Mouse (Mus musculus): ENCODE data around the gene Klrg2. TPM values are rescaled to one million over a fixed set of nuclear protein-coding genes. Genes with fewer than 3 reads are reported as not detected.
"Not testable (repeated sequence)": the region's sequence is repeated elsewhere in the genome, so short reads cannot be mapped to it uniquely, and the experiment has no call there.

The Klrg2 gene
- under 1 TPM in 2 of 4 experiments, not detected in 2; 0.10 to 0.13 TPM for total RNA-seq (2022)

GRCm38 (mm10) chr6:38636852-38637618 is at the start of gene Klrg2:
TSS of gene Klrg2 (minus strand) at chr6:38637242.
- DNase-seq (ENCODE audit: low spot score in 2 of 2) = peak in 1 of 2 experiments; percentile 41

- DNase-seq (ENCODE audit: low spot score in 2 of 2) = no peak
Observed at GRCm38 (mm10) chr6:38682532-38682931, 45.5 kb upstream of the Klrg2 start.

GRCm38 (mm10) chr6:38677629-38678028 is 40.6 kb upstream of the Klrg2 start:
- no peak for DNase-seq (ENCODE audit: low spot score in 2 of 2)

GRCm38 (mm10) chr6:38676723-38677122 is 39.7 kb upstream of the Klrg2 start:
- no peak for DNase-seq (ENCODE audit: low spot score in 2 of 2)

- DNase-seq (ENCODE audit: low spot score in 2 of 2) = no peak
Observed at GRCm38 (mm10) chr6:38676217-38676616, 39.2 kb upstream of the Klrg2 start.

- DNase-seq (ENCODE audit: low spot score in 2 of 2) = no peak
Observed at GRCm38 (mm10) chr6:38672011-38672410, 35.0 kb upstream of the Klrg2 start.

- DNase-seq (ENCODE audit: low spot score in 2 of 2) = no peak
Observed at GRCm38 (mm10) chr6:38671270-38671669, 34.2 kb upstream of the Klrg2 start.

GRCm38 (mm10) chr6:38670488-38670887 is 33.4 kb upstream of the Klrg2 start:
- not testable (repeated sequence) for DNase-seq (ENCODE audit: low spot score in 2 of 2)

GRCm38 (mm10) chr6:38669580-38669979 is 32.5 kb upstream of the Klrg2 start:
- no peak for DNase-seq (ENCODE audit: low spot score in 2 of 2)

GRCm38 (mm10) chr6:38662714-38663615 is 25.9 kb upstream of the Klrg2 start, which contains the start of gene Clec2l:
TSS of gene Clec2l (plus strand) at chr6:38663069.
- no peak for DNase-seq (ENCODE audit: low spot score in 2 of 2)

GRCm38 (mm10) chr6:38661626-38662025 is 24.6 kb upstream of the Klrg2 start:
- no peak for DNase-seq (ENCODE audit: low spot score in 2 of 2)

GRCm38 (mm10) chr6:38650263-38650937 is 13.4 kb upstream of the Klrg2 start:
- DNase-seq (ENCODE audit: low spot score in 2 of 2) = peak; percentile 14 to 19

GRCm38 (mm10) chr6:38649545-38649944 is 12.5 kb upstream of the Klrg2 start:
- no peak for DNase-seq (ENCODE audit: low spot score in 2 of 2)

GRCm38 (mm10) chr6:38643039-38643438 is 6.0 kb upstream of the Klrg2 start:
- no peak for DNase-seq (ENCODE audit: low spot score in 2 of 2)

GRCm38 (mm10) chr6:38642593-38642992 is 5.6 kb upstream of the Klrg2 start:
- DNase-seq (ENCODE audit: low spot score in 2 of 2) = no peak

- no peak for DNase-seq (ENCODE audit: low spot score in 2 of 2)
Observed at GRCm38 (mm10) chr6:38641645-38642044, 4.6 kb upstream of the Klrg2 start.

GRCm38 (mm10) chr6:38641228-38641627 is 4.2 kb upstream of the Klrg2 start:
- DNase-seq (ENCODE audit: low spot score in 2 of 2) = no peak

GRCm38 (mm10) chr6:38640401-38640800 is 3.4 kb upstream of the Klrg2 start:
- no peak for DNase-seq (ENCODE audit: low spot score in 2 of 2)

GRCm38 (mm10) chr6:38635941-38636851 is 846 bp downstream of the Klrg2 start:
- DNase-seq (ENCODE audit: low spot score in 2 of 2) = peak in 1 of 2 experiments; percentile 20

- no peak for DNase-seq (ENCODE audit: low spot score in 2 of 2)
Observed at GRCm38 (mm10) chr6:38634461-38634860, 2.6 kb downstream of the Klrg2 start.

GRCm38 (mm10) chr6:38632826-38633225 is 4.2 kb downstream of the Klrg2 start:
- no peak for DNase-seq (ENCODE audit: low spot score in 2 of 2)

Measured in gastrocnemius, adult 8-10 months (tissue).